Mouse (Mus musculus) intestine, postnatal 0 days (tissue): ENCODE results near the gene Tns1. TPM values are rescaled to one million over a fixed set of nuclear protein-coding genes. Genes with fewer than 3 reads are reported as not detected.

Experiments
- ATAC-seq: fragments of 200-750 bp; cut with Nextera tagmentation; 2 replicates; pipeline ENCODE4 v1.8.0; 2017; ENCODE audit warnings: mild to moderate bottlenecking, moderate TSS enrichment, moderate library complexity
- H3K27ac ChIP-seq: fragments of 300-500 bp; sonication (generic); 2 replicates; pipeline ENCODE4 v1.5.1; 2014; ENCODE audit warnings: mild to moderate bottlenecking, low read depth, low read length, moderate library complexity
- H3K27me3 ChIP-seq: fragments of 300-500 bp; sonication (generic); replicated peaks from 2 replicates; pipeline ENCODE4 v1.6.1; 2014; ENCODE audit warnings: low read length, mixed read lengths; ENCODE audit not compliant: control insufficient read depth, insufficient read depth
- H3K36me3 ChIP-seq: fragments of 300-500 bp; sonication (generic); 2 replicates; pipeline ENCODE4 v1.6.1; 2014; ENCODE audit warnings: mild to moderate bottlenecking, moderate library complexity; ENCODE audit not compliant: control insufficient read depth, insufficient read depth
- H3K4me1 ChIP-seq: fragments of 300-500 bp; sonication (generic); replicated peaks from 2 replicates; pipeline ENCODE4 v1.6.1; 2014; ENCODE audit warnings: antibody characterized with exemption, low read length, mixed read lengths; ENCODE audit not compliant: control insufficient read depth, insufficient read depth
- H3K4me2 ChIP-seq: fragments of 300-500 bp; sonication (generic); replicated peaks from 2 replicates; pipeline ENCODE4 v1.6.1; 2014; ENCODE audit warnings: low read depth, mild to moderate bottlenecking, moderate library complexity
- H3K4me3 ChIP-seq: fragments of 300-500 bp; sonication (generic); 2 replicates; pipeline ENCODE4 v1.5.1; 2014; ENCODE audit warnings: low read depth, low read length
- H3K9ac ChIP-seq: fragments of 300-500 bp; sonication (generic); 2 replicates; pipeline ENCODE4 v1.6.1; 2014; ENCODE audit warnings: mild to moderate bottlenecking, low read depth, low read length
- H3K9me3 ChIP-seq: fragments of 300-500 bp; sonication (generic); 2 replicates; pipeline ENCODE4 v1.6.1; 2016; ENCODE audit warnings: mixed run types; ENCODE audit not compliant: control insufficient read depth
- CTCF ChIP-seq: sonication (generic); IDR thresholded peaks from 2 replicates; pipeline ENCODE4 v1.5.1; 2016; ENCODE audit warnings: low read depth, mild to moderate bottlenecking, control low read depth, antibody characterized with exemption, moderate library complexity
- WGBS: fragments of 180-500 bp; shearing (Covaris S2); extraction: QIAGEN DNeasy Blood & Tissue Kit; methylation state at CpG from one replicate; pipeline ENCODE4 v1.1.7; 2014; 5-methylcytosine and 5-hydroxymethylcytosine counted together
- polyA plus RNA-seq: library from polyadenylated mRNA; unstranded; fragments of >200 nt; fragmentation: Nextera tagmentation; extraction: Ambion mirVana; gene quantifications from 2 replicates; pipeline ENCODE4 v1.2.1, GENCODE M21; 2015

Gene Tns1
- polyA plus RNA-seq, 1 experiment from 2014 or later = 21.5 TPM

GRCm38 (mm10) chr1:73880731-73881130 is 243.5 kb downstream of the Tns1 start:
- Histone ChIP-seq H3K36me3 (no peaks in the 10 kb centered on the region), H3K4me3 (no peak overlapping the region), H3K27me3 (no peaks in the 10 kb centered on the region), H3K4me1 (no peaks in the 10 kb centered on the region), H3K9ac (no peak overlapping the region), H3K4me2 (no peak overlapping the region), H3K9me3 (no peaks in the 10 kb centered on the region), H3K27ac (no peak overlapping the region)
- ATAC-seq = no peak
- TF ChIP-seq CTCF = no peak

- H3K36me3 ChIP-seq = no peaks in the 10 kb centered on the region
- WGBS = 32% methylated on average over 1 of the region's 1 CpGs
- H3K9ac ChIP-seq = no peak overlapping the region
- H3K4me2 ChIP-seq = no peak overlapping the region
- H3K9me3 ChIP-seq = no peaks in the 10 kb centered on the region
- no peak for ATAC-seq
- no peaks in the 10 kb centered on the region for H3K27me3 ChIP-seq
- no peak for TF ChIP-seq CTCF
- H3K27ac ChIP-seq = no peak overlapping the region
- H3K4me1 ChIP-seq = no peaks in the 10 kb centered on the region
- H3K4me3 ChIP-seq = no peak overlapping the region
Observed at GRCm38 (mm10) chr1:73875676-73876218, 248.5 kb downstream of the Tns1 start.

GRCm38 (mm10) chr1:73864314-73864713 is 259.9 kb downstream of the Tns1 start:
- no peak overlapping the region for H3K4me2 ChIP-seq
- H3K27me3 ChIP-seq = no peaks in the 10 kb centered on the region
- H3K4me3 ChIP-seq = no peak overlapping the region
- no peaks in the 10 kb centered on the region for H3K36me3 ChIP-seq
- H3K27ac ChIP-seq = no peak overlapping the region
- no peaks in the 10 kb centered on the region for H3K4me1 ChIP-seq
- WGBS = 80% methylated on average over 3 of the region's 3 CpGs
- TF ChIP-seq CTCF = no peak
- no peaks in the 10 kb centered on the region for H3K9me3 ChIP-seq
- ATAC-seq = no peak
- H3K9ac ChIP-seq = no peak overlapping the region

GRCm38 (mm10) chr1:73863074-73863431 is 261.2 kb downstream of the Tns1 start:
- H3K27ac ChIP-seq = no peak overlapping the region
- no peak for TF ChIP-seq CTCF
- H3K9ac ChIP-seq = no peak overlapping the region
- H3K4me1 ChIP-seq = no peaks in the 10 kb centered on the region
- H3K27me3 ChIP-seq = no peaks in the 10 kb centered on the region
- peak overlapping the region; percentile 60 for H3K4me2 ChIP-seq
- H3K9me3 ChIP-seq = no peaks in the 10 kb centered on the region
- H3K4me3 ChIP-seq = peak overlapping the region; percentile 23
- no peaks in the 10 kb centered on the region for H3K36me3 ChIP-seq
- 25% methylated on average over 11 of the region's 11 CpGs for WGBS
- peak; percentile 73 for ATAC-seq

GRCm38 (mm10) chr1:73862323-73863073 is 261.8 kb downstream of the Tns1 start:
- Histone ChIP-seq H3K9me3 (no peaks in the 10 kb centered on the region), H3K4me3 (peak overlapping the region; percentile 23), H3K9ac (0 out of 2 replicates have a peak overlapping the region, but pooled peaks have one; percentile 8), H3K27me3 (no peaks in the 10 kb centered on the region), H3K4me1 (no peaks in the 10 kb centered on the region), H3K4me2 (peak overlapping the region; percentile 60), H3K27ac (no peak overlapping the region), H3K36me3 (no peaks in the 10 kb centered on the region)
- TF ChIP-seq CTCF = peak; percentile 97
- peak; percentile 100 for ATAC-seq
- WGBS = 8% methylated on average over 15 of the region's 15 CpGs

GRCm38 (mm10) chr1:73860421-73860820 is 263.8 kb downstream of the Tns1 start:
- 91% methylated on average over 3 of the region's 3 CpGs for WGBS

More at GRCm38 (mm10) chr1:73860421-73860820, 263.8 kb downstream of the Tns1 start:
- Histone ChIP-seq H3K27me3 (no peaks in the 10 kb centered on the region), H3K4me2 (no peak overlapping the region), H3K9me3 (no peaks in the 10 kb centered on the region), H3K4me3 (no peak overlapping the region), H3K36me3 (no peaks in the 10 kb centered on the region), H3K27ac (no peak overlapping the region), H3K9ac (no peak overlapping the region), H3K4me1 (no peaks in the 10 kb centered on the region)
- no peak for ATAC-seq
- no peak for TF ChIP-seq CTCF

Other genes with a start within 250 kb of the Tns1 start
- gene Rufy4, start 1.1 kb upstream of the Tns1 start, polyA plus RNA-seq = 0.10 TPM in 1 of 2 replicates, not detected in the other
- gene Cxcr2, start 29.5 kb upstream of the Tns1 start, polyA plus RNA-seq = 0.07 TPM in 2 replicates
- not detected in 2 replicates for gene Cxcr1, start 70.2 kb upstream of the Tns1 start, polyA plus RNA-seq
- 528 and 529 TPM in 2 replicates for gene Arpc2, start 111.6 kb upstream of the Tns1 start, polyA plus RNA-seq
- 0.78 and 0.93 TPM in 2 replicates for gene Gpbar1, start 154.1 kb upstream of the Tns1 start, polyA plus RNA-seq
- 130 and 136 TPM in 2 replicates for gene Aamp, start 160.3 kb upstream of the Tns1 start, polyA plus RNA-seq
- 103 and 107 TPM in 2 replicates for gene Pnkd, start 160.5 kb upstream of the Tns1 start, polyA plus RNA-seq
- gene Tmbim1, start 181.2 kb upstream of the Tns1 start, polyA plus RNA-seq = 47.4 and 49.1 TPM in 2 replicates
- gene Catip, start 237.7 kb upstream of the Tns1 start, polyA plus RNA-seq = 0.25 and 0.33 TPM in 2 replicates